In genomic region chr1:170102814-170103213, GRCm38 (mm10) we compare ENCODE assay signal across 3 mouse cellular contexts. TPM values are rescaled to one million over a fixed set of nuclear protein-coding genes. Genes with fewer than 3 reads are reported as not detected.
"Had no signal": no experiment of that assay in that cellular context is flagged by ENCODE, and none has a peak within 500 bp of the region (broad histone marks: within the 10 kb centered on the region; RNA-seq: fewer than 3 reads in every experiment).

No protein-coding gene starts in this region.

RNA-seq across cellular contexts. Expression of gene Ddr2, which starts 7.7 kb away (rescaled TPM):
- total RNA-seq: megakaryocyte progenitor cell, adult 5-6 weeks; megakaryocyte-erythroid progenitor cell, adult 5-6 weeks; monocyte, adult 5-6 weeks had no signal
